Mouse (Mus musculus): Measurements from ENCODE around the gene Nme8. TPM values are rescaled to one million over a fixed set of nuclear protein-coding genes. Genes with fewer than 3 reads are reported as not detected.

The Nme8 gene
- not detected in 2 replicates for polyA plus RNA-seq (2012; ENCODE audit: insufficient read depth, low replicate concordance)

DNA sequence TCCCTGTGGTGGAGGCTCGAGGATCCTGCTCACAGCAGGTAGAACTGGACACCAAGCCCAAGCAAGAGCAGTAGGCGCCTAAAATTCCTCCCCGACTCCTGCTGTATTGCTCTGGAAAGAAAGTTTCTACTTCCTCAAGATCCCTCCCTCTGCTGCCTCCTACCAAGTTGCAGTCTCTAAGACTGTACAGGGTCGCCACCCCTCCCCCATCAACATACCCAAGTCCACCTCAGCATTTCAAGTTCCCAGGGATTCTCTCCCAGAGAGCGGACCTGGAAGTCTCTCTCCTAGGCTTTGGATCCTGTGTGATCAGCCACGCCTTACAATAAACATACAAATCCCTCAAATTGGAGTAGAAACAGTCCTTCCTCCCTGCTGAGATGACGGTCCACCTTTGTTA is at the start of gene Nme8:
Gene Nme8 (minus strand): TSS at position 5 of the 400 bp plus-strand sequence.
- Histone ChIP-seq H3K36me3 (replicated peaks; ENCODE audit: low read length) (no peaks in the 10 kb centered on the region), H3K9me3 (no peaks in the 10 kb centered on the region), H3K4me3 (replicated peaks) (no peak within 1 kb of the TSS), H3K27me3 (replicated peaks) (peaks cover 7% of the 10 kb centered on the region), H3K4me1 (peaks cover 3% of the 10 kb centered on the region; the same call in 1 of the 2 replicates)
- TF ChIP-seq GATA1 (IDR thresholded peaks at IDR 0.05; ENCODE audit: borderline replicate concordance, low read length) (no peak), FLI1 (IDR thresholded peaks at IDR 0.05; ENCODE audit: low read length) (no peak)

- no peaks in the 10 kb centered on the region for H3K36me3 ChIP-seq (replicated peaks; ENCODE audit: low read length)
- no peaks in the 10 kb centered on the region for H3K27me3 ChIP-seq (replicated peaks)
- no peak for TF ChIP-seq FLI1 (IDR thresholded peaks at IDR 0.05; ENCODE audit: low read length)
- TF ChIP-seq GATA1 (IDR thresholded peaks at IDR 0.05; ENCODE audit: borderline replicate concordance, low read length): no peak
- no peaks in the 10 kb centered on the region for H3K9me3 ChIP-seq
- H3K4me3 ChIP-seq (replicated peaks): no peak overlapping the region
- H3K4me1 ChIP-seq: peaks cover 4% of the 10 kb centered on the region; the same call in 1 of the 2 replicates
Measured at GRCm38 (mm10) chr13:19745741-19746140, 48.1 kb upstream of the Nme8 start.

- no peaks in the 10 kb centered on the region for H3K27me3 ChIP-seq (replicated peaks)
- TF ChIP-seq GATA1 (IDR thresholded peaks at IDR 0.05; ENCODE audit: borderline replicate concordance, low read length): no peak
- no peak for TF ChIP-seq FLI1 (IDR thresholded peaks at IDR 0.05; ENCODE audit: low read length)
Measured at GRCm38 (mm10) chr13:19744536-19744935, 46.9 kb upstream of the Nme8 start.

GRCm38 (mm10) chr13:19734597-19734996 is 37.0 kb upstream of the Nme8 start:
- Histone ChIP-seq H3K4me1 (no peaks in the 10 kb centered on the region), H3K9me3 (no peaks in the 10 kb centered on the region), H3K36me3 (replicated peaks; ENCODE audit: low read length) (no peaks in the 10 kb centered on the region), H3K4me3 (replicated peaks) (no peak overlapping the region), H3K27me3 (replicated peaks) (no peaks in the 10 kb centered on the region)
- TF ChIP-seq GATA1 (IDR thresholded peaks at IDR 0.05; ENCODE audit: borderline replicate concordance, low read length): no peak

More at GRCm38 (mm10) chr13:19744536-19744935, 46.9 kb upstream of the Nme8 start:
- Histone ChIP-seq H3K4me1 (peaks cover 8% of the 10 kb centered on the region; the same call in 1 of the 2 replicates), H3K9me3 (no peaks in the 10 kb centered on the region), H3K36me3 (replicated peaks; ENCODE audit: low read length) (no peaks in the 10 kb centered on the region), H3K4me3 (replicated peaks) (no peak overlapping the region)

DNA sequence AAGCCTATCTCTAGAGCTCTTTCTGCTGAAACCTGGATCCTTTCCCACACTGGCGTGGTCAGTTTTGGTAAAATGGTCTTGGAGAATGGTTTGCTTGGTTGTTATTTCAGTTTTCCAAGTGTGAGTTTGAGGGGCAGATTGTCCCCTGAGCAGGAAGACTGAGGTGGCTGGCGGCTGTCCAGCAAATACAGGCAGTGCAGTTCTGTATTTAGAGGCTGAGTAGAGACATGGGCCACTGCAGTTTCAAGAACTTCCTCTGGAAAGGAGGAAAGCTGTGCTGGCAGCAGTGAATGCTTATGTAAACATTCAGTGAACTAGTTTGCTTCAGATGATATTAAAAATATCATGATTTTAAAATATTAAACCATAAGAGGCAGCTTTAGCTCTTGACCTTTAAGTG is 33.2 kb upstream of the Nme8 start:
- Histone ChIP-seq H3K36me3 (replicated peaks; ENCODE audit: low read length) (no peaks in the 10 kb centered on the region), H3K9me3 (no peaks in the 10 kb centered on the region)

GRCm38 (mm10) chr13:19718954-19719353 is 21.4 kb upstream of the Nme8 start:
- no peaks in the 10 kb centered on the region for H3K4me1 ChIP-seq
- H3K27me3 ChIP-seq (replicated peaks): no peaks in the 10 kb centered on the region
- no peaks in the 10 kb centered on the region for H3K36me3 ChIP-seq (replicated peaks; ENCODE audit: low read length)
- no peaks in the 10 kb centered on the region for H3K9me3 ChIP-seq
- TF ChIP-seq GATA1 (IDR thresholded peaks at IDR 0.05; ENCODE audit: borderline replicate concordance, low read length): no peak
- TF ChIP-seq FLI1 (IDR thresholded peaks at IDR 0.05; ENCODE audit: low read length): no peak
- no peak overlapping the region for H3K4me3 ChIP-seq (replicated peaks)

More for the DNA sequence above, 33.2 kb upstream of the Nme8 start:
- TF ChIP-seq GATA1 (IDR thresholded peaks at IDR 0.05; ENCODE audit: borderline replicate concordance, low read length): no peak
- no peak for TF ChIP-seq FLI1 (IDR thresholded peaks at IDR 0.05; ENCODE audit: low read length)
- Histone ChIP-seq H3K4me3 (replicated peaks) (no peak overlapping the region), H3K4me1 (no peaks in the 10 kb centered on the region), H3K27me3 (replicated peaks) (no peaks in the 10 kb centered on the region)

GRCm38 (mm10) chr13:19717201-19717600 is 19.6 kb upstream of the Nme8 start:
- H3K9me3 ChIP-seq: no peaks in the 10 kb centered on the region
- TF ChIP-seq GATA1 (IDR thresholded peaks at IDR 0.05; ENCODE audit: borderline replicate concordance, low read length) (no peak), FLI1 (IDR thresholded peaks at IDR 0.05; ENCODE audit: low read length) (no peak)
- H3K4me1 ChIP-seq: no peaks in the 10 kb centered on the region
- no peaks in the 10 kb centered on the region for H3K27me3 ChIP-seq (replicated peaks)
- H3K36me3 ChIP-seq (replicated peaks; ENCODE audit: low read length): no peaks in the 10 kb centered on the region
- no peak overlapping the region for H3K4me3 ChIP-seq (replicated peaks)

DNA sequence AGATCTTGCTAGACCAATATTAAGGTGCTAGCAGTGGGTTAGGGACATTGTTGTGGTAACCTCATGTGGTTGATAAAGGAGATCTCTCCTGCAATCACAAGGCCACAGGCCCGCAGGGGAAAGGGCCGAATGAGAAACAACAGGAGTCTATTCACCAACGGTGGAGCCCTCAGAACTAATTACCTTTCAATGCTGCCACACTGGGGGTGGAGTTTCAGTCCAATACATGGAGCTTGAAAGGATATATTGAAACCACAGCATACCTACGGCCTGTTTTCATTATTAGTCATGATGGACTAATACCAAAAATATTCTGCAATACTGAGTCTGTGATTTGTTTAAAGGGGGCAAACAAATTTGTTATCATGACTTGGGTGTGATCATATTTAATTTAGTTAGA is 6.2 kb upstream of the Nme8 start:
- peaks cover 3% of the 10 kb centered on the region; the same call in 1 of the 2 replicates for H3K4me1 ChIP-seq
- TF ChIP-seq FLI1 (IDR thresholded peaks at IDR 0.05; ENCODE audit: low read length): no peak
- no peak for TF ChIP-seq GATA1 (IDR thresholded peaks at IDR 0.05; ENCODE audit: borderline replicate concordance, low read length)
- no peaks in the 10 kb centered on the region for H3K9me3 ChIP-seq
- no peak overlapping the region for H3K4me3 ChIP-seq (replicated peaks)
- no peaks in the 10 kb centered on the region for H3K36me3 ChIP-seq (replicated peaks; ENCODE audit: low read length)
- peaks cover 3% of the 10 kb centered on the region for H3K27me3 ChIP-seq (replicated peaks)

- Histone ChIP-seq H3K36me3 (replicated peaks; ENCODE audit: low read length) (no peaks in the 10 kb centered on the region), H3K27me3 (replicated peaks) (peaks cover 7% of the 10 kb centered on the region), H3K4me1 (peaks cover 3% of the 10 kb centered on the region; the same call in 1 of the 2 replicates), H3K9me3 (no peaks in the 10 kb centered on the region), H3K4me3 (replicated peaks) (no peak overlapping the region)
- TF ChIP-seq GATA1 (IDR thresholded peaks at IDR 0.05; ENCODE audit: borderline replicate concordance, low read length): no peak
- no peak for TF ChIP-seq FLI1 (IDR thresholded peaks at IDR 0.05; ENCODE audit: low read length)
Measured at GRCm38 (mm10) chr13:19701443-19702078, 4.0 kb upstream of the Nme8 start.

GRCm38 (mm10) chr13:19700733-19701442 is 3.3 kb upstream of the Nme8 start:
- no peak overlapping the region for H3K4me3 ChIP-seq (replicated peaks)
- H3K4me1 ChIP-seq: peaks cover 3% of the 10 kb centered on the region; the same call in 1 of the 2 replicates
- H3K27me3 ChIP-seq (replicated peaks): peaks cover 7% of the 10 kb centered on the region
- H3K9me3 ChIP-seq: no peaks in the 10 kb centered on the region
- TF ChIP-seq GATA1 (IDR thresholded peaks at IDR 0.05; ENCODE audit: borderline replicate concordance, low read length) (no peak), FLI1 (IDR thresholded peaks at IDR 0.05; ENCODE audit: low read length) (no peak)
- H3K36me3 ChIP-seq (replicated peaks; ENCODE audit: low read length): no peaks in the 10 kb centered on the region
